Mouse (Mus musculus) heart, embryonic 16.5 days (tissue): ENCODE data around the gene L3mbtl3. TPM values are rescaled to one million over a fixed set of nuclear protein-coding genes. Genes with fewer than 3 reads are reported as not detected.

Experiments used
- ATAC-seq: fragments of 200-750 bp; cut with Nextera tagmentation; replicated peaks from 2 replicates; pipeline ENCODE4 v1.8.0; 2017; ENCODE audit warnings: moderate number of reproducible peaks; ENCODE audit not compliant: insufficient read depth, low FRiP score; ENCODE audit errors: extremely low read depth
- H3K27ac ChIP-seq: fragments of 300-500 bp; sonication (generic); 2 replicates; pipeline ENCODE4 v1.5.1; 2014; ENCODE audit warnings: mild to moderate bottlenecking, low read length, control low read depth, moderate library complexity
- H3K27me3 ChIP-seq: fragments of 300-500 bp; sonication (generic); 2 replicates; pipeline ENCODE4 v1.6.1; 2014; ENCODE audit warnings: low read length, mixed read lengths; ENCODE audit not compliant: control insufficient read depth, insufficient read depth
- H3K36me3 ChIP-seq: fragments of 300-500 bp; sonication (generic); 2 replicates; pipeline ENCODE4 v1.6.1; 2014; ENCODE audit not compliant: control insufficient read depth, insufficient read depth
- H3K4me1 ChIP-seq: fragments of 300-500 bp; sonication (generic); 2 replicates; pipeline ENCODE4 v1.6.1; 2014; ENCODE audit warnings: low read length, mixed read lengths; ENCODE audit not compliant: control insufficient read depth, insufficient read depth
- H3K4me2 ChIP-seq: fragments of 300-500 bp; sonication (generic); 2 replicates; pipeline ENCODE4 v1.6.1; 2014; ENCODE audit warnings: low read depth, mild to moderate bottlenecking, control low read depth, low read length
- H3K4me3 ChIP-seq: fragments of 300-500 bp; sonication (generic); 2 replicates; pipeline ENCODE4 v1.5.1; 2014; ENCODE audit warnings: mild to moderate bottlenecking, control low read depth, low read length
- H3K9ac ChIP-seq: fragments of 300-500 bp; sonication (generic); 2 replicates; pipeline ENCODE4 v1.6.1; 2014; ENCODE audit warnings: low read length, control low read depth
- H3K9me3 ChIP-seq: fragments of 300-500 bp; sonication (generic); replicated peaks from 2 replicates; pipeline ENCODE4 v1.6.1; 2016; ENCODE audit warnings: low read length; ENCODE audit not compliant: control insufficient read depth
- WGBS: fragments of 180-500 bp; shearing (Covaris S2); extraction: QIAGEN DNeasy Blood & Tissue Kit; methylation state at CpG from one replicate; pipeline ENCODE4 v1.1.7; 2014; 5-methylcytosine and 5-hydroxymethylcytosine counted together
- microRNA-seq: library from miRNA; unstranded; fragments of <30 nt; microRNA quantifications from one replicate; pipeline ENCODE4, GENCODE M21; 2017
- polyA plus RNA-seq: library from polyadenylated mRNA; unstranded; fragments of >200 nt; fragmentation: Nextera tagmentation; extraction: Ambion mirVana; gene quantifications from 2 replicates; pipeline ENCODE4 v1.2.1, GENCODE M21; 2015

L3mbtl3 gene
- polyA plus RNA-seq, 1 experiment from 2014 or later = 7.5 TPM

DNA sequence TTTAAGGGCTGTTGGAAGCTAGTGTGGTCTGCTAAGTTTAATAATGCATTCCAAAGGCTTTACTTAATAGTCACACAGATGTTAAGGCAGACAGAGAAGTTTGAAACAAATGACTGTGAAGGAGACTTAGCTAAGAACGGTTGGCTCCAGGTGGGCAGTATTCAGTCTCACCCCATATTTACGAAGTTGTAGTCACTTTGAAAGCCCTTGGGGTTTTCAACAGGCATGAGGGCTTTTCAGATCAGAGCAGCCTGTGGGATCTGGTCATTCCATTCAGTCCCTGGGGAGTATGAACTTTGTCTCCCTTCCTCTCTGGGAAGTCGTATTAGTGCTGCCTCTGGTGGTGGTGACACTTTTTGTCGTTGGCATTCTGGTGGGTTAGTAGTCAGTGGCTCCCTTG lies 137.2 kb downstream of the L3mbtl3 start:
- Histone ChIP-seq H3K9me3 (no peaks in the 10 kb centered on the region), H3K9ac (no peak overlapping the region), H3K27me3 (no peaks in the 10 kb centered on the region), H3K27ac (no peak overlapping the region), H3K4me3 (no peak overlapping the region), H3K4me2 (no peak overlapping the region), H3K4me1 (no peaks in the 10 kb centered on the region), H3K36me3 (no peaks in the 10 kb centered on the region)
- WGBS = 39% methylated on average over 4 of the region's 4 CpGs
- no peak for ATAC-seq

DNA sequence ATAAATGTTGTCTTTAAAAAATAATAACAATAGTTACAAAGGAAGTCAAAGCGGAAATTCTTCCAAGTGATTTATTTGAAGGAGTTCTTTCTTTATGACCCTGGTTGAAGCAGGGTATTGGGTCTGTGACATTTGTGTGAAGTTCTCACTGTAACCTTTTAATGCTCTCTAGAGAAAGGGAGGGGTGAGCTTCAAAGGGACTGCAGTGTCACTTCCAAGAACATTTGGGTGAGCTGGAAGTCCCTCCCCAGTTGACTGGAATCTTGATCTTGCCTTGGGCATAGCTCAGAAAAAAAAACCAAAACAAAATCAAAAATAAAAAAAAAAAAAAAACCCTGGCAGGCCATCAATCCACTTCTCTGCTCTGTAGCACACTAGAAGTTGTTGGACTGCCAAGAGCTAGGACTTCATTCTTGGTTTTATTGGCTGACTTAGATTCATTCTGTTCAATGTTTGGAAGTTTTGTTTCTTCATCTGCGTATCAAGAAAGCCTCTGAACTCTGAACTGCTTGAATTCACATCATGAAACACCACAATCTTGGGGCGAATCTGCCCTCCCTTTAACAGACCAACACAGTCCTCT lies 143.6 kb downstream of the L3mbtl3 start:
- no peak overlapping the region for H3K4me3 ChIP-seq
- no peaks in the 10 kb centered on the region for H3K36me3 ChIP-seq
- H3K27ac ChIP-seq = no peak overlapping the region
- H3K4me2 ChIP-seq = no peak overlapping the region
- WGBS = 76% methylated on average over 3 of the region's 3 CpGs
- no peaks in the 10 kb centered on the region for H3K9me3 ChIP-seq
- no peaks in the 10 kb centered on the region for H3K27me3 ChIP-seq
- no peak overlapping the region for H3K9ac ChIP-seq
- no peak for ATAC-seq
- no peaks in the 10 kb centered on the region for H3K4me1 ChIP-seq

DNA sequence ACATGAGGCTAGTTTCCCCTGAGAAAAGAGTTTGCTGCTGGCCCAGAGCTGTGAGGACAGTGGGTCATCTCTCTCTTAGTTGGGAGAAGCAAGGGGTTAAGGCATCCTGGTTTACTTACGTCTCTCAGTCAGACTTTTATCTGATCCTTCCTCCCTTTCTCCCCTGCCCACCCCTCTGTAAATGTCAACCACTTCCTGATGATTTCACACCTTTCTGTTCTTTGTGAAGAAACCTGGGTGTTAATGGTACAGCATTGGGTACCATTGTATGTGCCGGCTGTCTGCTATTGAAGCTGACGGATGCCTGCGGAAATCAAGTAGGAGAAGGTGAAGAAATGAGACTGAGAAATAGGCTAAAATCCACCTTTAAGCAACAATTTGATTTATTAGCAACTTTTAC lies 146.3 kb downstream of the L3mbtl3 start, which contains the start of gene Samd3:
Gene Samd3 (plus strand): TSS at position 220 of the 400 bp plus-strand sequence.
- H3K36me3 ChIP-seq = no peaks in the 10 kb centered on the region
- no peaks in the 10 kb centered on the region for H3K9me3 ChIP-seq
- H3K4me1 ChIP-seq = no peaks in the 10 kb centered on the region
- no peak for ATAC-seq
- WGBS = 36% methylated on average over 4 of the region's 4 CpGs
- no peak within 1 kb of the TSS for H3K9ac ChIP-seq
- no peak within 1 kb of the TSS for H3K4me3 ChIP-seq
- no peaks in the 10 kb centered on the region for H3K27me3 ChIP-seq
- H3K4me2 ChIP-seq = no peak within 1 kb of the TSS
- H3K27ac ChIP-seq = no peak within 1 kb of the TSS

DNA sequence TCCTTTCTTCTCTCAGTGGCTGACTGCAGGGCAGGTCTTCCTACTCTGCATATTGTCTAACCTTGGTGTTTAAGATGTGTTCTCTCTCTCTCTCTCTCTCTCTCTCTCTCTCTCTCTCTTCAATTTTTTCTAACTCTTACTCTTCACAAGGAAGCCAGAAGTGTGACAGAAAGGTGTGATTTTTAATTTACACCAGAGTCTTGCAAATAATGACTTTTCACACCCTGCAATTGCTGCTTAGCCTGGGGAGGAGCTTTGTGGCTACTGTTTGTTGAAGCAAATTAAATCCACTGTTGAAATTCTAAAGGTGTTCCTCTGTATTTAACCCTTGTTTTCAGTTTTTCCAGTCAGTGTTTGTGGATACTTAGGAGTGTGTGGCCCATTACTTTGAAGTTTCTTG lies 147.6 kb downstream of the L3mbtl3 start:
- no peak overlapping the region for H3K4me2 ChIP-seq
- no peaks in the 10 kb centered on the region for H3K36me3 ChIP-seq
- ATAC-seq = no peak
- H3K4me3 ChIP-seq = no peak overlapping the region
- H3K9me3 ChIP-seq = no peaks in the 10 kb centered on the region
- H3K27ac ChIP-seq = no peak overlapping the region
- no peaks in the 10 kb centered on the region for H3K4me1 ChIP-seq
- H3K27me3 ChIP-seq = no peaks in the 10 kb centered on the region
- no peak overlapping the region for H3K9ac ChIP-seq

DNA sequence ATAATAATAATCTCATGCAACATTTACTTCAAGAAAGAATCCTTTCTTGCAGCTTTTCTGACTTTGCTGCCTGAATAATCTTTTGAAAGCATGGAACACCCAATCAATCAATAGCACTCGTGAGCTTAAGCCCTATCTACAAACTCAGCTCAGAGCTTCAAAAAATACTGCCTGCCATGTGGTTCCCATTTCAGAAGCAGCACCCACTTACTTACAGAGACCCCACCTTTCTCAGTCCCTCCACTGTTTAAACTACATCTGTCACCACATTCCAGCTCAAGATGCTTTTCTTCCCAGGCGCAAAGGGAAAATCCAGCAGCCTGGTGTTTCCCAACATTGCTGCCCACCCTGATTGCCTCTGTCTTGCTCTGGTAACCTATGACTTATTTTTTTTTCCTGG lies 149.0 kb downstream of the L3mbtl3 start:
- Histone ChIP-seq H3K36me3 (no peaks in the 10 kb centered on the region), H3K27ac (no peak overlapping the region), H3K4me1 (no peaks in the 10 kb centered on the region), H3K4me3 (no peak overlapping the region), H3K4me2 (no peak overlapping the region), H3K9me3 (no peaks in the 10 kb centered on the region), H3K9ac (no peak overlapping the region), H3K27me3 (no peaks in the 10 kb centered on the region)
- 29% methylated on average over 2 of the region's 2 CpGs for WGBS
- ATAC-seq = no peak

DNA sequence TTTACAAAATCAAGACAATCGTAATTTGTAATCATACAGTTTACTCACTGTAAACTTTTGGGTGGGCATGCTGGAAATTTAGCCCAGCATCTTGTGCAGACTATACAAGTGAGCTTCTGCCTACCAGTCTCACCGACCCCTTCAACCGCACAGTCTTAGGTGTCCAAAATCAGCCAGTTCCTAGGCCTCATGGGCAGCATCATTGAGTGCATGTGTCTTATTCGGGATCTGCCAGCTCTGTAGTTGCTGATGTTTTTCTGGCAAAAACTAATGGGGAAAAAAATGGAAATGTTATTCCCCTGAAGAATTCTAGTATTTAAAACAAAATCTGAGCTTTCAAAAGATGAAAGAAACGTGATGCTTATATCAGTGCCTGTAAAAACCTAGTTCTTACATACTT lies 149.5 kb downstream of the L3mbtl3 start:
- no peak overlapping the region for H3K4me3 ChIP-seq
- no peak overlapping the region for H3K9ac ChIP-seq
- no peaks in the 10 kb centered on the region for H3K4me1 ChIP-seq
- ATAC-seq = no peak
- WGBS = 77% methylated on average over 5 of the region's 5 CpGs
- no peak overlapping the region for H3K27ac ChIP-seq
- no peak overlapping the region for H3K4me2 ChIP-seq
- no peaks in the 10 kb centered on the region for H3K27me3 ChIP-seq
- H3K36me3 ChIP-seq = no peaks in the 10 kb centered on the region
- H3K9me3 ChIP-seq = no peaks in the 10 kb centered on the region

Small RNA genes lying within 50 kb of the gene (microRNA-seq; reads per million reads assigned to microRNA genes)
- not detected for gene Gm27754

Other genes starting within 250 kb of the L3mbtl3 start
- gene Samd3, start 146.3 kb downstream of the L3mbtl3 start, polyA plus RNA-seq = 0.09 and 0.20 TPM in 2 replicates